Mouse (Mus musculus) midbrain, postnatal 0 days (tissue): ENCODE measurements around the gene Tnks2. TPM values are rescaled to one million over a fixed set of nuclear protein-coding genes. Genes with fewer than 3 reads are reported as not detected.

Experiments used
- ATAC-seq: fragments of 200-750 bp; cut with Nextera tagmentation; 2 replicates; pipeline ENCODE4 v1.8.0; 2017; ENCODE audit warnings: moderate number of reproducible peaks, mild to moderate bottlenecking, moderate TSS enrichment, moderate library complexity; ENCODE audit not compliant: low FRiP score
- DNase-seq: peaks from one replicate; pipeline ENCODE4 v3.0.0-alpha.2; 2015; ENCODE audit warnings: low spot score
- H3K27ac ChIP-seq: fragments of 300-500 bp; sonication (generic); 2 replicates; pipeline ENCODE4 v1.5.1; 2014; ENCODE audit warnings: low read depth, mild to moderate bottlenecking, low read length, mixed read lengths
- H3K27me3 ChIP-seq: fragments of 300-500 bp; sonication (generic); 2 replicates; pipeline ENCODE4 v1.6.1; 2014; ENCODE audit warnings: low read length, control low read depth, mixed read lengths; ENCODE audit not compliant: insufficient read depth
- H3K36me3 ChIP-seq: fragments of 300-500 bp; sonication (generic); 2 replicates; pipeline ENCODE4 v1.6.1; 2014; ENCODE audit warnings: low read length, control low read depth, mixed read lengths; ENCODE audit not compliant: insufficient read depth
- H3K4me1 ChIP-seq: fragments of 300-500 bp; sonication (generic); 2 replicates; pipeline ENCODE4 v1.6.1; 2014; ENCODE audit warnings: mild to moderate bottlenecking, control low read depth, antibody characterized with exemption, low read length, mixed read lengths; ENCODE audit not compliant: insufficient read depth
- H3K4me2 ChIP-seq: fragments of 300-500 bp; sonication (generic); 2 replicates; pipeline ENCODE4 v1.6.1; 2014; ENCODE audit warnings: low read depth, mild to moderate bottlenecking, low read length, mixed read lengths; ENCODE audit not compliant: poor library complexity, severe bottlenecking
- H3K4me3 ChIP-seq: fragments of 300-500 bp; sonication (generic); 2 replicates; pipeline ENCODE4 v1.5.1; 2014; ENCODE audit warnings: low read depth, mild to moderate bottlenecking, low read length, moderate library complexity
- H3K9ac ChIP-seq: fragments of 300-500 bp; sonication (generic); replicated peaks from 2 replicates; pipeline ENCODE4 v1.6.1; 2014; ENCODE audit warnings: mild to moderate bottlenecking, low read length, moderate library complexity, mixed read lengths; ENCODE audit not compliant: poor library complexity, severe bottlenecking
- H3K9me3 ChIP-seq: fragments of 300-500 bp; sonication (generic); 2 replicates; pipeline ENCODE4 v1.6.1; 2016; ENCODE audit warnings: low read length, control low read depth
- CTCF ChIP-seq: IDR thresholded peaks from 2 replicates; pipeline ENCODE4 v1.5.1; 2016; ENCODE audit warnings: antibody characterized with exemption, mild to moderate bottlenecking
- WGBS: fragments of 180-500 bp; shearing (Covaris S2); extraction: QIAGEN DNeasy Blood & Tissue Kit; methylation state at CpG from one replicate; pipeline ENCODE4 v1.1.7; 2014; 5-methylcytosine and 5-hydroxymethylcytosine counted together
- polyA plus RNA-seq: library from polyadenylated mRNA; unstranded; fragments of >200 nt; fragmentation: Nextera tagmentation; extraction: Ambion mirVana; gene quantifications from 2 replicates; pipeline ENCODE4 v1.2.1, GENCODE M21; 2015
- total RNA-seq: library from RNA; depleted of rRNA; stranded (reverse); fragments of >200 nt; gene quantifications from 2 replicates; pipeline ENCODE4 v1.2.3, GENCODE M21; 2014; rRNA removed

The Tnks2 gene
- total and polyA plus RNA-seq, 2 experiments from 2014 or later: 27.2 to 181 TPM

DNA sequence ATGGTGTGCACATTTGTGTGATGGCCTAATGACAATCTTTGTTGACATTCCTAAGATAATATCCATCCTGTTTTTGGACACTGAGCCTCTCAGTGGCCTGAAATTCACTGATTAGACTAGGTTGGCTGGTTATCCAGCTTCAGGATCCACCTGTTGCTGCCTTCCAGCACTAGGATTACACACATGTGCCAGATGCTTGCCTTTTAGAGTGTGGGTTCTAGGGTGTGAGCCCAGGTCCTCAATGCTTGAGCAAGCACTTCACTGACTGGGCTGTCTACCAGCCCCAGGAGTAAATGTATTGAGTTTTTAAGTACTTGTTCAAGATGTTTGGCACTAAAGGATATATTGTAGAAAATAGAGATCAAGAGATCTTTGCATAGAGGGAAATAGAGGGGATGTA is 104.0 kb downstream of the Tnks2 start:
- H3K4me1 ChIP-seq: no peaks in the 10 kb centered on the region
- H3K27ac ChIP-seq: no peak overlapping the region
- H3K36me3 ChIP-seq: no peaks in the 10 kb centered on the region
- H3K9me3 ChIP-seq: no peaks in the 10 kb centered on the region
- no peak for TF ChIP-seq CTCF
- no peak overlapping the region for H3K4me3 ChIP-seq
- H3K4me2 ChIP-seq: no peak overlapping the region
- no peak for ATAC-seq
- H3K27me3 ChIP-seq: no peaks in the 10 kb centered on the region
- no peak overlapping the region for H3K9ac ChIP-seq
- no peak for DNase-seq

DNA sequence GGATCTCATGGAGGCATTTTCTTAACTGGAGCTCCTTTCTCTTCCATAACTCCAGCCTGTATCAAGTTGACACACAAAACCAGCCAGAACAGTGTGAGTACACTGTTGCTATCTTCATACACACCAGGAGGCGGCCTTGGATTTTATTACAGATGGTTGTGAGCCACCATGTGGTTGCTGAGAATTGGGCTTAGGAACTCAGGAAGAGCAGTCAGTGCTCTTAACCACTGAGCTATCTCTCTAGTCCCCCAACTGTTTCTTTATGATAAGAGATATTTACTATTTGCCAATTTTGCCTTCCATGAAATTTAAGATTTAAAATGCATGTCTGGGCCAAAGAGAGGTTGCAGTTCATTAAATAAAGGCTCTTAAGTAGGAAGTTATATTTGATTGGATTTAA is 106.0 kb downstream of the Tnks2 start:
- TF ChIP-seq CTCF: no peak
- H3K9me3 ChIP-seq: no peaks in the 10 kb centered on the region
- no peak overlapping the region for H3K27ac ChIP-seq
- no peak overlapping the region for H3K4me3 ChIP-seq
- DNase-seq: no peak
- H3K27me3 ChIP-seq: no peaks in the 10 kb centered on the region
- H3K36me3 ChIP-seq: no peaks in the 10 kb centered on the region
- ATAC-seq: no peak
- no peaks in the 10 kb centered on the region for H3K4me1 ChIP-seq
- no peak overlapping the region for H3K9ac ChIP-seq
- H3K4me2 ChIP-seq: no peak overlapping the region
- 97% methylated on average over 1 of the region's 1 CpGs for whole genome bisulfite sequencing

Other genes with a start within 250 kb of the Tnks2 start
- 26.2 and 26.7 TPM in 2 replicates for gene Ppp1r3c, start 97.6 kb upstream of the Tnks2 start, total RNA-seq
- gene Ppp1r3c, start 97.6 kb upstream of the Tnks2 start, polyA plus RNA-seq: 8.4 and 9.9 TPM in 2 replicates
- gene Fgfbp3, start 85.4 kb downstream of the Tnks2 start, total RNA-seq: 30.4 and 36.0 TPM in 2 replicates
- 28.7 and 30.5 TPM in 2 replicates for gene Fgfbp3, start 85.4 kb downstream of the Tnks2 start, polyA plus RNA-seq
- gene Btaf1, start 91.8 kb downstream of the Tnks2 start, total RNA-seq: 16.4 and 24.4 TPM in 2 replicates
- gene Btaf1, start 91.8 kb downstream of the Tnks2 start, polyA plus RNA-seq: 2.9 and 3.5 TPM in 2 replicates